Comparison of ENCODE assay signal across 19 mouse cellular contexts in the genomic region with DNA sequence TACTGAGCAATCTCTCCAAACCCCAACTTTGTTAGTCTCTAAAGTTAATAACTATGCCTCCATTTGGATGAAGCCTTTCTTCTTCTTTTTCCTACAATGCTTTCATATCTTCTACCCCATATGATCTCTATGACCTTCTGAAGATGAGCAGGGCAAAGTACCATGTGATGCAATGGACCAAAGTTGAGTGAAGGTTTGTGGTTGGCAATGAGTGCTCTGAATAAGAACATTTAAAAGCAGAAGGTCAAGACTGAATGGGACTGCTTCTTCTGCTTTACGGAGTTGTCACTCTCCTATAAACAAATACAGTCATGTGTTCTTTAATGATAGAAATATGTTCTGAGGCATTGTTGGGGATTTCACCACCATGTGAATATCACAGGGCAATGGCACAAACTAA.
"Had no signal": no experiment of that assay in that cellular context is flagged by ENCODE, and none has a peak within 500 bp of the region (broad histone marks: within the 10 kb centered on the region; RNA-seq: fewer than 3 reads in every experiment).

No protein-coding gene starts in this region.

- H3K36me3 ChIP-seq: lung, embryonic 15.5 days; midbrain, embryonic 12.5 days; neural tube, embryonic 12.5 days; stomach, embryonic 15.5 days had no signal

- H3K4me2 ChIP-seq: lung, embryonic 15.5 days; midbrain, embryonic 12.5 days; neural tube, embryonic 12.5 days; stomach, embryonic 15.5 days had no signal

- DNase-seq: lung, adult 2 months; lung, postnatal 14 days; lung, postnatal 36 days; midbrain, embryonic 14.5 days; right cerebral cortex, postnatal 14 days; thymus, adult 2 months; thymus, postnatal 25 days; thymus, postnatal 4 days had no signal

- ATAC-seq: lung, postnatal 0 days; midbrain, embryonic 16.5 days had no signal

- H3K9ac ChIP-seq: liver, embryonic 14.5 days; lung, embryonic 15.5 days; midbrain, embryonic 12.5 days; neural tube, embryonic 12.5 days; stomach, embryonic 15.5 days had no signal

- H3K4me3 ChIP-seq: lung, embryonic 15.5 days; megakaryocyte, embryonic 14.5 days; midbrain, embryonic 12.5 days; myocyte; neural tube, embryonic 12.5 days; stomach, embryonic 15.5 days had no signal

- H3K27me3 ChIP-seq: lung, embryonic 15.5 days; megakaryocyte, embryonic 14.5 days; midbrain, embryonic 12.5 days; neural tube, embryonic 12.5 days; stomach, embryonic 15.5 days had no signal

- H3K4me1 ChIP-seq: lung, embryonic 15.5 days; megakaryocyte, embryonic 14.5 days; midbrain, embryonic 12.5 days; neural tube, embryonic 12.5 days; stomach, embryonic 15.5 days had no signal

- H3K9me3 ChIP-seq: lung, embryonic 15.5 days; midbrain, embryonic 12.5 days; neural tube, embryonic 12.5 days; stomach, embryonic 15.5 days had no signal

- H3K27ac ChIP-seq: liver, embryonic 14.5 days; lung, embryonic 15.5 days; macrophage; midbrain, embryonic 12.5 days; neural tube, embryonic 12.5 days; stomach, embryonic 15.5 days; stomach, postnatal 0 days had no signal
